Mouse (Mus musculus) cerebellum, adult 2 months (tissue): ENCODE measurements around the gene Natd1.

Experiments
- CTCF ChIP-seq: fragments of 200-500 bp; IDR thresholded peaks from 2 replicates; pipeline ENCODE4 v1.5.1; 2011; ENCODE audit warnings: low read depth, mild to moderate bottlenecking, control low read depth, low read length, moderate library complexity, borderline replicate concordance; ENCODE audit not compliant: insufficient read depth
- POLR2A ChIP-seq: fragments of 200-500 bp; IDR thresholded peaks from 2 replicates; pipeline ENCODE4 v1.6.1; 2011; ENCODE audit warnings: low read length, control low read depth, borderline replicate concordance; ENCODE audit not compliant: insufficient read depth

DNA sequence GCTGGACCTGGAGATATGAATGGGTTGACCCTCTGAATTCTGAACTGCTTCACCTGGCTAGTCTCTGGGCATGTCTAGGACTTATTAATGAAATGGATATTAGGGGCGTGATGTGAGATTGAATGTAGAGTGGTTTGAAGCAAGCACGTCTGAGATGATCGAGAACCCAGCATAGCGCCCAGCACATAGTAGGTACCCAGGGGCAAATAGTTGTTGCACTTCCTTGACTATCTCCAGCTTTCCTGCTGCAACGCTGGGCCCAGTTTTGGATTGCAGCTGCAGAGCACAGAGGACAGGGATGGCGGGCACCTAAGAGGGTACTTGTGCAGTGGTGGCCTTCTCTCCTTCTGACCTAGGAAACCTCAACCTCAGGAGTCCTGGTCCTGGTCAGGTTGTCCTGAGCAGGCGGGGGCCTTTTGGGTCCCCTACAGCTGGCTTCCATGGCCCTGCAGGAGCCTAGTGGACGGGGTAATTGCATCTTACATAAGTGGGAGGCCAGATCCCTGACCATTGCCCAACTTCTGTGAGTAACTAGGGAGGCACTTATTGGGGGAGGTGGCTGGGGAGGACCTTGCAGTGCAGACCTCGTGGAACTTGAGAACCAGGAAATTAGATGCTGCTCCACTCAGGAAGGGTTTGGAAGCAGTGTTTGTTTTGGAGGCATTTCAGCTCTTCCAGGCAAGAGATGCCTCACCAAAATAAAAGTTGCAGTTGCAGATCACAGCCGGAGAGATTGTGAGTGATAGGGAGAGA lies 18.8 kb upstream of the Natd1 start:
- TF ChIP-seq CTCF (no peak), POLR2A (no peak)
